Mouse (Mus musculus) c-Kit-positive CD71-positive TER-119-negative erythroid progenitor cells, embryonic 14.5 days (primary cell): ENCODE data around the gene Sh2b1.
"Not testable (repeated sequence)": the region's sequence is repeated elsewhere in the genome, so short reads cannot be mapped to it uniquely, and the experiment has no call there.

Experiments
- DNase-seq: peaks from one replicate; pipeline ENCODE4 v3.0.0-alpha.2; 2013; ENCODE audit warnings: low read depth

Gene Sh2b1

GRCm38 (mm10) chr7:126474993-126475581, at the start of gene Sh2b1:
Gene Sh2b1, minus strand, starts transcription at chr7:126475424.
- DNase-seq: peak; percentile 88

DNA sequence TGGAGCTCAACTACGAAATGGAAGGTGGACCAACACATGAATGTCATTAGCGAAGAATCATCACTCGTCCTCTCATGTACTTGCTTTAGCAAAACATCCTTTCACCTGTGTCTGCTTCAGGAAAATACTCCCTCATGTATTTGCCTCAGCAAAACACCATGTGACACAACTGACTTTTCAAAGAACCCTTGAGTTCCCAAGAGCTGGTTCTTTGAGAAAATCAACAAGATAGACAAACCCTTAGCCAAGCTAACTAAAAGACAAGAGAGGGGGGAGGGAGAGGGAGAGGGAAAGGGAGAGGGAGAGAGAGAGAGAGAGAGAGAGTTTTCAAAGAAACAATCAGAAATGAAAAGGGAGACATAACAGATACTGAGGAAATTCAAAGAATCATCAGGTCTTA, 48.1 kb upstream of the Sh2b1 start:
- no peak for DNase-seq

GRCm38 (mm10) chr7:126519513-126519912, 44.3 kb upstream of the Sh2b1 start:
- DNase-seq: no peak

- no peak for DNase-seq
Observed at GRCm38 (mm10) chr7:126518261-126518941, 43.2 kb upstream of the Sh2b1 start.

GRCm38 (mm10) chr7:126511287-126511686, 36.1 kb upstream of the Sh2b1 start:
- DNase-seq: no peak

DNA sequence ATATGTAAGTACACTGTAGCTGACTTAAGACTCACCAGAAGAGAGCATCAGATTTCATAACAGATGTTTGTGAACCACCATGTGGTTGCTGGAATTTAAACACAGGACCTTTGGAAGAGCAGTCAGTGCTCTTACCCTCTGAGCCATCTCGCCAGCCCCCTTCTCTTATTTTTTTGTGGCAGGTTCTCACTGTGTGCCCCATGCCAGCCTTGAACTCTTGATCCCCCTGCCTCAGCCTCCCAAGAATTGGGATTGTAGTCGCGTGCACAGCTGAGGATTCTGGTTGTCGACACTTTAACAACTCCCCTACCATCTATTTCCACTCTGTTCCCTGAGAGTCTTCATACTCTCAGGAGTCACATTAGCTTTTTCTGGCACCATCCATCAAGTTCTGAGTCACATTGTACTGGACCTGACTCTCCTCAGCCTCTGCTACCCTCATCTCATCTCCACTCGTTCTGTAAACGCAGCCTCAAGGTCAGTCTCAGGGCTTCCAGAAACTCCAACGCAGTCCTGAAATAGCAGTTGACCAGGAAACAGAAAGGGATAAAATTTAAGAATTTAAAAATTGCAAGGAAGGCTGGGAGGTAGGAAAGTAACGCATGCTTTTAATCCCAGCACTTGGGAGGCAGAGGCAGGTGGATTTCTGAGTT, 32.0 kb upstream of the Sh2b1 start:
- no peak for DNase-seq

- no peak for DNase-seq
Observed at GRCm38 (mm10) chr7:126504913-126505312, 29.7 kb upstream of the Sh2b1 start.

GRCm38 (mm10) chr7:126503273-126503878, 28.2 kb upstream of the Sh2b1 start, which contains the start of gene Atxn2l:
Gene Atxn2l, minus strand, starts transcription at chr7:126503437.
- peak; percentile 96 for DNase-seq

- DNase-seq: no peak
Observed at GRCm38 (mm10) chr7:126502751-126503150, 27.5 kb upstream of the Sh2b1 start.

- peak; percentile 93 for DNase-seq
Observed at GRCm38 (mm10) chr7:126502023-126502741, 27.0 kb upstream of the Sh2b1 start.

- DNase-seq: no peak
Observed at GRCm38 (mm10) chr7:126501684-126502022, 26.4 kb upstream of the Sh2b1 start.

GRCm38 (mm10) chr7:126499416-126499815, 24.2 kb upstream of the Sh2b1 start:
- no peak for DNase-seq

- DNase-seq: no peak
Observed at GRCm38 (mm10) chr7:126497966-126498365, 22.7 kb upstream of the Sh2b1 start.

- DNase-seq: no peak
Observed at GRCm38 (mm10) chr7:126496475-126496874, 21.3 kb upstream of the Sh2b1 start.

- no peak for DNase-seq
Observed at GRCm38 (mm10) chr7:126494120-126494519, 18.9 kb upstream of the Sh2b1 start.

- no peak for DNase-seq
Observed at GRCm38 (mm10) chr7:126491973-126492372, 16.7 kb upstream of the Sh2b1 start.

DNA sequence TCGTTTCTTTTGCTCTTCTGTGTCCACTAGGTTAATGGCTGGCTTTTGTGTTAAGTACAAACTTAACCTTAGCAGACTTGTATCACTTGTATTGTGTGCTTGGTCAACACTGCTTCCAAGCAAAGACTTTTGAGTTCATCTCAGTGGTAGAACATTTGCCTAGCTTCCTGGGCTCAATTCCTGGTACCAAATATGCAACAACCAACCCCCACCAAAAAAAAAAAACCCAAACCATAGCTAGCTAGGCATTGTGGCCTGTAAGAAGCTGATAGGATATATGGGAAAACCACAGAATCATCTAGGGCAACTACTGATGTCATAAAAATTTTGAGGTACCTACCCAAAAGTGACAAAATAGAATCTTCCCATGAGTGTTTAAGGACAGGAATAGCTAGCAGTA, 15.8 kb upstream of the Sh2b1 start:
- no peak for DNase-seq

GRCm38 (mm10) chr7:126487617-126488385, 12.6 kb upstream of the Sh2b1 start:
- not testable (repeated sequence) for DNase-seq

DNA sequence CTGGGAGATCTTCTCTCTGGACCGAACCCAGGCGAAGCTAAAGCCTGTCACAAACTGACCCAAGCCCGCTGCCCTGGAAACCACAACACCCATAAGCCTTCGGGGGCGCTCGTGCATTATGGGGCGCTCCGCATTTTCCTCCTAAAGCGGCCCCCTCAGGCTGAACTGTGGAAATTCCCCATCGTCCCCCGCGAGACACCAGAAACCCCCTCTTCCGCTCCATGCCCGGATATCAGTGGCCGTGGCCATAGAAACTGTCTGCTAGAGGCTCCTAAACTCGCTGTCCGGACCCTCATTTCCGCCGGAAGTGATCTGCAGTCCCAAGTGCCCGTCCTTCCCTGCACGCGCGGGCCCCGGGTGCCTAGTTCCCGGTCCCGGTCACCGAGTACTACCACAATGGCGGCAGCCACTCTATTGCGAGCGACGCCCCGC, 11.8 kb upstream of the Sh2b1 start, which contains the start of gene Tufm:
Tufm (plus strand) TSS at position 310 of the 432 bp plus-strand sequence.
- DNase-seq: peak; percentile 90

DNA sequence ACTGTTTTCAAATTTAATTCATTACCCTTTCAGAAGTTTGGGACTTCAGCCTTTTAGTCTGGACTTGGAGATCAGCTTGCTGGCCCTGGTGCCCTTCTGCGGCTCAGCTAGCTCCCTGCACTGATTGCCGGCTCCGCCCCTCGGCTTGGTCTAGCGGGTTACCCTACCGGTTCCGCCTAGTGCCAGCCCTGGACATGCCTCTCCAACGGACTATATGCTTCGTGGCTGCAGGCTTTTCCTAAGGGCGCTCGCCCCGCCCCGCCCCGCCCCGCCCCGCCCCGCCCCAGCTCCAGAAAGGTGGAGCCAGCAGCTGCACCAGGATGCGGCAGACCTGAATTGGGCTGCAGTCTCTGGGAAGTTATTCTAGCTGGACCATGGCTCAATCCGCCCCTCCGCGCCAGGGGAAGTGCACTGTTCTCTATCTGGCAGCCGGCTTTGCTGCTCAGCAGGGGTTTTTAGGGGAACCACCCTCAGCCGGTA, 7.2 kb upstream of the Sh2b1 start:
- peak; percentile 58 for DNase-seq

DNA sequence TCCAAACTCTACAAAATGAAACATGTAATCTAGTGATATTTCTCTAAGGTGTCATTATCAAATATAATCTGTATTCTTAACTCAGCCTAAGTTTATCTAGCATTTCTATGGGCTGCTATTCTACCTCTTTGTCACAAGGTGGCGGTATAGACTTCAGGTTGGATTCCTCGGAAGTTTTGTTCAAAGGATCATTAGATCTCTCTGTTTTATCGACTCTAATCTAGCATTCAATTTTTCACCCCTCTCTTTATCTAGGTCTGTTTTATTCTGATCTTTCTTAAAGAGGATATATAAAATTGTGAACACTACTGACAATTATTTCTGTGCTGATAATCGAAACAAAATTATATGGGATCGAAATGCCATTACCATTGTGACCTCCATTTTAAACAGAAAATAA, 6.5 kb upstream of the Sh2b1 start:
- peak; percentile 43 for DNase-seq
